In genomic region chr13:101572809-101573590, GRCm38 (mm10) we compare ENCODE assay signal across 14 mouse cellular contexts.
A peak's percentile ranks its signal among the peaks of the same experiment; 100 is the strongest.
DNase-seq lines count a peak whose midpoint lies in the region; ATAC-seq and TF ChIP-seq lines count a peak whose summit lies in the region.
"Had no signal": no experiment of that assay in that cellular context is flagged by ENCODE, and none has a peak within 500 bp of the region (broad histone marks: within the 10 kb centered on the region; RNA-seq: fewer than 3 reads in every experiment).

No protein-coding gene starts in this region.

- no peaks in the 10 kb centered on the region for H3K9me3 ChIP-seq in heart, postnatal 0 days (replicated peaks; ENCODE audit: control insufficient read depth, low read length)
- no peaks in the 10 kb centered on the region for H3K9me3 ChIP-seq in liver, embryonic 14.5 days (ENCODE audit: control insufficient read depth, low read length)
- H3K9me3 ChIP-seq: midbrain, embryonic 13.5 days had no signal

- H3K36me3 ChIP-seq in heart, postnatal 0 days (replicated peaks; ENCODE audit: control insufficient read depth, insufficient read depth, low read length) = no peaks in the 10 kb centered on the region
- H3K36me3 ChIP-seq in liver, embryonic 14.5 days (replicated peaks; ENCODE audit: control insufficient read depth, insufficient read depth, low read depth) = no peaks in the 10 kb centered on the region
- H3K36me3 ChIP-seq: midbrain, embryonic 13.5 days had no signal

- ATAC-seq in heart, postnatal 0 days (ENCODE audit: insufficient read depth, low read depth) = peak; percentile 53; the same call in 1 of the 2 replicates
- ATAC-seq in common myeloid progenitor, adult 5-6 weeks (replicated peaks; ENCODE audit: low read depth, poor library complexity, severe bottlenecking) = peak; percentile 89
- peak; percentile 99 for ATAC-seq in liver, embryonic 14.5 days (ENCODE audit: insufficient read depth)
- ATAC-seq: CD4-positive, CD25-positive, alpha-beta regulatory T cell, adult 4 months; hindbrain, embryonic 16.5 days; midbrain, embryonic 13.5 days; Patski had no signal

- no peak overlapping the region for H3K4me3 ChIP-seq in heart, postnatal 0 days (ENCODE audit: low read depth, low read length)
- H3K4me3 ChIP-seq in liver, embryonic 14.5 days (ENCODE audit: insufficient read depth in 1 of 2, low read depth in 2 of 2, low read length in 2 of 2) = no peak overlapping the region
- H3K4me3 ChIP-seq: midbrain, embryonic 13.5 days had no signal

- TF ChIP-seq EP300 in heart, postnatal 0 days (IDR thresholded peaks at IDR 0.05; ENCODE audit: low read depth) = no peak
- TF ChIP-seq EP300 in liver, embryonic 14.5 days (IDR thresholded peaks at IDR 0.05; ENCODE audit: low read depth) = peak; percentile 98

- H3K4me1 ChIP-seq in heart, postnatal 0 days (ENCODE audit: control insufficient read depth, insufficient read depth) = 0 out of 2 replicates have a peak, but pooled peaks cover 2% of the 10 kb centered on the region
- H3K4me1 ChIP-seq in liver, embryonic 14.5 days (replicated peaks; ENCODE audit: control insufficient read depth in 2 of 2, insufficient read depth in 2 of 2, low read length in 1 of 2) = peaks cover 41 to 48% of the 10 kb centered on the region in 2 experiments

- no peak for DNase-seq in heart, postnatal 0 days (ENCODE audit: low spot score)
- no peak for DNase-seq in heart, postnatal 25 days (ENCODE audit: low spot score)
- DNase-seq in liver, embryonic 14.5 days (ENCODE audit: low read depth in 3 of 3, low spot score in 3 of 3) = peak; percentile 89 to 93 (median 90)
- DNase-seq in spleen, postnatal 4 days (ENCODE audit: low spot score in 2 of 2) = peak; percentile 69 to 71
- DNase-seq in lung, postnatal 4 days = no peak
- DNase-seq in ovary, adult 18-20 months (ENCODE audit: low spot score) = no peak
- DNase-seq in ovary, postnatal 10 days (ENCODE audit: low spot score) = no peak
- DNase-seq: lung, postnatal 10 days; retina, postnatal 1 day had no signal

- no peak overlapping the region for H3K27ac ChIP-seq in heart, postnatal 0 days (ENCODE audit: low read depth)
- H3K27ac ChIP-seq in liver, embryonic 14.5 days = peak overlapping the region; percentile 93
- H3K27ac ChIP-seq: midbrain, embryonic 13.5 days had no signal

- no peaks in the 10 kb centered on the region for H3K27me3 ChIP-seq in heart, postnatal 0 days (ENCODE audit: control insufficient read depth, insufficient read depth, low read length)
- no peaks in the 10 kb centered on the region for H3K27me3 ChIP-seq in liver, embryonic 14.5 days (ENCODE audit: control insufficient read depth, insufficient read depth, low read length)
- H3K27me3 ChIP-seq: midbrain, embryonic 13.5 days; Patski had no signal

- intact Hi-C loops in heart, postnatal 25 days (cut with DNase I) = no loop called here

- WGBS in heart, postnatal 0 days = 27% methylated on average over 6 of the region's 6 CpGs
- WGBS in liver, embryonic 14.5 days (ENCODE audit: insufficient replicate concordance) = 10% methylated on average over 6 of the region's 6 CpGs

- no peak for TF ChIP-seq CTCF in heart, postnatal 0 days (IDR thresholded peaks at IDR 0.05; ENCODE audit: low read depth)
- TF ChIP-seq CTCF in liver, embryonic 14.5 days (IDR thresholded peaks at IDR 0.05; ENCODE audit: low read depth) = peak; percentile 29; the same call in 1 of the 2 replicates

- H3K9ac ChIP-seq in heart, postnatal 0 days (replicated peaks; ENCODE audit: low read depth, low read length) = no peak overlapping the region
- peak overlapping the region; percentile 51 for H3K9ac ChIP-seq in liver, embryonic 14.5 days (replicated peaks)
- H3K9ac ChIP-seq: midbrain, embryonic 13.5 days had no signal

- no peak overlapping the region for H3K4me2 ChIP-seq in heart, postnatal 0 days (ENCODE audit: low read depth, low read length)
- peak overlapping the region; percentile 50 for H3K4me2 ChIP-seq in liver, embryonic 14.5 days (ENCODE audit: low read depth)
- H3K4me2 ChIP-seq: midbrain, embryonic 13.5 days had no signal

Comparison
In these comparisons a context has a peak if more than half of its experiments do, and no peak if none do; other contexts are left out.
1. DNase-seq: peak in liver, embryonic 14.5 days (3 of 3) and spleen, postnatal 4 days (2 of 2); none in heart, postnatal 0 days (single experiment), heart, postnatal 25 days (single experiment), lung, postnatal 4 days (0 of 2), ovary, adult 18-20 months (single experiment) and ovary, postnatal 10 days (single experiment).
2. Peak in every context shown above with its lines, with median percentiles within 50 percentile points of each other: ATAC-seq.